Mouse (Mus musculus): Measurements from ENCODE around the gene Rhoj. TPM values are rescaled to one million over a fixed set of nuclear protein-coding genes. Genes with fewer than 3 reads are reported as not detected.
"Not testable (repeated sequence)": the region's sequence is repeated elsewhere in the genome, so short reads cannot be mapped to it uniquely, and the experiment has no call there.

The Rhoj gene
- polyA plus RNA-seq, 1 experiment from 2014 or later: 25.3 TPM

GRCm38 (mm10) chr12:75412964-75413363 is 104.8 kb downstream of the Rhoj start:
- no peak overlapping the region for H3K27ac ChIP-seq (replicated peaks)
- no peak overlapping the region for H3K4me3 ChIP-seq
- no peaks in the 10 kb centered on the region for H3K4me1 ChIP-seq
- no peaks in the 10 kb centered on the region for H3K36me3 ChIP-seq
- H3K9me3 ChIP-seq: no peaks in the 10 kb centered on the region
- no peak overlapping the region for H3K4me2 ChIP-seq (replicated peaks)
- no peak overlapping the region for H3K9ac ChIP-seq (replicated peaks)
- no peaks in the 10 kb centered on the region for H3K27me3 ChIP-seq
- WGBS: 91% methylated on average over 9 of the region's 9 CpGs
- no peak for ATAC-seq (ENCODE audit: low FRiP score, low read depth)

GRCm38 (mm10) chr12:75414991-75415390 is 106.9 kb downstream of the Rhoj start:
- H3K4me3 ChIP-seq: no peak overlapping the region

GRCm38 (mm10) chr12:75416681-75417080 is 108.6 kb downstream of the Rhoj start, which contains the start of gene Gphb5:
Gene Gphb5, minus strand, starts transcription at chr12:75416781.
- no peaks in the 10 kb centered on the region for H3K4me1 ChIP-seq
- WGBS: 91% methylated on average over 4 of the region's 4 CpGs
- H3K9ac ChIP-seq (replicated peaks): no peak within 1 kb of the TSS
- ATAC-seq (ENCODE audit: low FRiP score, low read depth): no peak
- no peaks in the 10 kb centered on the region for H3K27me3 ChIP-seq
- H3K4me2 ChIP-seq (replicated peaks): no peak within 1 kb of the TSS
- no peaks in the 10 kb centered on the region for H3K9me3 ChIP-seq
- H3K36me3 ChIP-seq: no peaks in the 10 kb centered on the region
- no peak within 1 kb of the TSS for H3K4me3 ChIP-seq
- H3K27ac ChIP-seq (replicated peaks): no peak within 1 kb of the TSS

More at GRCm38 (mm10) chr12:75414991-75415390, 106.9 kb downstream of the Rhoj start:
- no peaks in the 10 kb centered on the region for H3K27me3 ChIP-seq
- no peak overlapping the region; the same call in 1 of the 2 replicates for H3K27ac ChIP-seq (replicated peaks)
- no peaks in the 10 kb centered on the region for H3K4me1 ChIP-seq
- no peaks in the 10 kb centered on the region for H3K36me3 ChIP-seq
- 69% methylated on average over 6 of the region's 6 CpGs for WGBS
- no peak overlapping the region for H3K4me2 ChIP-seq (replicated peaks)
- H3K9ac ChIP-seq (replicated peaks): no peak overlapping the region
- H3K9me3 ChIP-seq: no peaks in the 10 kb centered on the region
- ATAC-seq (ENCODE audit: low FRiP score, low read depth): no peak

- Histone ChIP-seq H3K4me3 (no peak overlapping the region), H3K27me3 (no peaks in the 10 kb centered on the region), H3K9me3 (no peaks in the 10 kb centered on the region), H3K36me3 (no peaks in the 10 kb centered on the region), H3K27ac (replicated peaks) (no peak overlapping the region), H3K9ac (replicated peaks) (no peak overlapping the region), H3K4me2 (replicated peaks) (no peak overlapping the region), H3K4me1 (no peaks in the 10 kb centered on the region)
- WGBS: 80% methylated on average over 7 of the region's 7 CpGs
- no peak for ATAC-seq (ENCODE audit: low FRiP score, low read depth)
These were observed 116.2 kb downstream of the Rhoj start for GRCm38 (mm10) chr12:75424359-75424758.

GRCm38 (mm10) chr12:75424817-75425216 is 116.7 kb downstream of the Rhoj start:
- Histone ChIP-seq H3K9me3 (no peaks in the 10 kb centered on the region), H3K4me2 (replicated peaks) (no peak overlapping the region), H3K4me3 (no peak overlapping the region), H3K27ac (replicated peaks) (no peak overlapping the region), H3K4me1 (no peaks in the 10 kb centered on the region), H3K27me3 (no peaks in the 10 kb centered on the region), H3K9ac (replicated peaks) (no peak overlapping the region), H3K36me3 (no peaks in the 10 kb centered on the region)
- no peak for ATAC-seq (ENCODE audit: low FRiP score, low read depth)
- 90% methylated on average over 4 of the region's 4 CpGs for WGBS

GRCm38 (mm10) chr12:75425882-75426281 is 117.8 kb downstream of the Rhoj start:
- no peak for ATAC-seq (ENCODE audit: low FRiP score, low read depth)
- H3K4me1 ChIP-seq: no peaks in the 10 kb centered on the region
- H3K9ac ChIP-seq (replicated peaks): no peak overlapping the region
- no peaks in the 10 kb centered on the region for H3K9me3 ChIP-seq
- WGBS: 85% methylated on average over 7 of the region's 7 CpGs
- no peak overlapping the region for H3K4me2 ChIP-seq (replicated peaks)
- no peak overlapping the region for H3K27ac ChIP-seq (replicated peaks)
- no peak overlapping the region for H3K4me3 ChIP-seq
- no peaks in the 10 kb centered on the region for H3K27me3 ChIP-seq
- no peaks in the 10 kb centered on the region for H3K36me3 ChIP-seq

- no peaks in the 10 kb centered on the region for H3K9me3 ChIP-seq
- no peak for ATAC-seq (ENCODE audit: low FRiP score, low read depth)
- H3K36me3 ChIP-seq: no peaks in the 10 kb centered on the region
- H3K27me3 ChIP-seq: no peaks in the 10 kb centered on the region
- no peak overlapping the region for H3K9ac ChIP-seq (replicated peaks)
- no peak overlapping the region for H3K27ac ChIP-seq (replicated peaks)
- 83% methylated on average over 6 of the region's 6 CpGs for WGBS
- no peak overlapping the region for H3K4me2 ChIP-seq (replicated peaks)
- H3K4me1 ChIP-seq: no peaks in the 10 kb centered on the region
- H3K4me3 ChIP-seq: no peak overlapping the region
These were observed 120.6 kb downstream of the Rhoj start for GRCm38 (mm10) chr12:75428719-75429118.

- 82% methylated on average over 1 of the region's 1 CpGs for WGBS
- no peak for ATAC-seq (ENCODE audit: low FRiP score, low read depth)
- no peak overlapping the region for H3K27ac ChIP-seq (replicated peaks)
- H3K9ac ChIP-seq (replicated peaks): no peak overlapping the region
- no peaks in the 10 kb centered on the region for H3K27me3 ChIP-seq
- no peaks in the 10 kb centered on the region for H3K36me3 ChIP-seq
- no peaks in the 10 kb centered on the region for H3K4me1 ChIP-seq
- H3K4me3 ChIP-seq: no peak overlapping the region
- no peak overlapping the region for H3K4me2 ChIP-seq (replicated peaks)
- no peaks in the 10 kb centered on the region for H3K9me3 ChIP-seq
These were observed 121.7 kb downstream of the Rhoj start for GRCm38 (mm10) chr12:75429685-75430396.

- H3K4me2 ChIP-seq (replicated peaks); H3K9me3 ChIP-seq; H3K9ac ChIP-seq (replicated peaks); H3K36me3 ChIP-seq; H3K4me1 ChIP-seq; ATAC-seq (ENCODE audit: low FRiP score, low read depth); H3K27me3 ChIP-seq; H3K4me3 ChIP-seq; H3K27ac ChIP-seq (replicated peaks): not testable (repeated sequence)
- WGBS: 81% methylated on average over 6 of the region's 6 CpGs
These were observed 124.3 kb downstream of the Rhoj start for GRCm38 (mm10) chr12:75432400-75432799.

- WGBS: 88% methylated on average over 7 of the region's 7 CpGs
- no peaks in the 10 kb centered on the region for H3K9me3 ChIP-seq
- ATAC-seq (ENCODE audit: low FRiP score, low read depth): no peak
These were observed 138.1 kb downstream of the Rhoj start for GRCm38 (mm10) chr12:75446245-75446644.

GRCm38 (mm10) chr12:75448921-75449320 is 140.8 kb downstream of the Rhoj start:
- H3K9ac ChIP-seq (replicated peaks): no peak overlapping the region
- no peak overlapping the region for H3K4me2 ChIP-seq (replicated peaks)
- H3K27ac ChIP-seq (replicated peaks): no peak overlapping the region
- 92% methylated on average over 5 of the region's 5 CpGs for WGBS
- no peaks in the 10 kb centered on the region for H3K27me3 ChIP-seq
- no peak for ATAC-seq (ENCODE audit: low FRiP score, low read depth)
- H3K9me3 ChIP-seq: no peaks in the 10 kb centered on the region
- no peaks in the 10 kb centered on the region for H3K4me1 ChIP-seq
- peaks cover 37% of the 10 kb centered on the region for H3K36me3 ChIP-seq
- no peak overlapping the region for H3K4me3 ChIP-seq

More at GRCm38 (mm10) chr12:75446245-75446644, 138.1 kb downstream of the Rhoj start:
- H3K9ac ChIP-seq (replicated peaks): no peak overlapping the region
- H3K4me1 ChIP-seq: no peaks in the 10 kb centered on the region
- H3K27me3 ChIP-seq: no peaks in the 10 kb centered on the region
- no peak overlapping the region for H3K4me2 ChIP-seq (replicated peaks)
- no peak overlapping the region for H3K4me3 ChIP-seq
- H3K36me3 ChIP-seq: peaks cover 12% of the 10 kb centered on the region
- no peak overlapping the region for H3K27ac ChIP-seq (replicated peaks)

GRCm38 (mm10) chr12:75449475-75449966 is 141.4 kb downstream of the Rhoj start:
- no peaks in the 10 kb centered on the region for H3K4me1 ChIP-seq
- WGBS: 77% methylated on average over 6 of the region's 6 CpGs
- H3K4me3 ChIP-seq: no peak overlapping the region
- no peak for ATAC-seq (ENCODE audit: low FRiP score, low read depth)
- no peak overlapping the region for H3K4me2 ChIP-seq (replicated peaks)
- no peak overlapping the region for H3K27ac ChIP-seq (replicated peaks)
- H3K9me3 ChIP-seq: no peaks in the 10 kb centered on the region
- H3K27me3 ChIP-seq: no peaks in the 10 kb centered on the region
- no peak overlapping the region for H3K9ac ChIP-seq (replicated peaks)
- H3K36me3 ChIP-seq: peaks cover 37% of the 10 kb centered on the region

Measured in midbrain, embryonic 12.5 days (tissue).